ENCODE assay signal across 21 mouse cellular contexts in the genomic region with DNA sequence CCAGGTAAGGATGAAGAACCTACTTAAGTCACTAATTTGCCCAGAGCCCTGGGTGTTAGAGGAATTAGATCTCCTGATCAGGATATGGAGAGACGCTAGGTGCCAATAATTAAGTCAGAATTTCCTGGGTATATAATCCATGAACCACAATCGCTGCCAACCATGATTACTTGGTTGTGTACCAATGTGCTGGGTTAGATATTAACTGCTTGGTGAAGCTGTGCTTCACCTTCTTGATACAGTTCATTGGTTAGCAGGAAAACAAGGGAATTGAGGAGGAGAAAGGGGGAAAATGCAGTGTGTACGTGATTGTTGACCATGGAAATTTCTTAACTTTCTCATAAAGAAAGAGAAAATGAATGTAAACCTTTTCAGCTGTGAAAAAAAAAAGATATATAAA.
DNase-seq lines count a peak whose midpoint lies in the region; ATAC-seq lines count a peak whose summit lies in the region.
"Had no signal": no experiment of that assay in that cellular context is flagged by ENCODE, and none has a peak within 500 bp of the region (broad histone marks: within the 10 kb centered on the region; RNA-seq: fewer than 3 reads in every experiment).

No protein-coding gene starts in this region.

- peak; percentile 36 for DNase-seq in kidney, adult 11 months
- peak; percentile 1 for DNase-seq in 3T3-L1 (ENCODE audit: low read depth, low spot score)
- DNase-seq in kidney, postnatal 36 days: peak; percentile 22 to 65
- DNase-seq in spleen, adult 12 weeks (ENCODE audit: low spot score): no peak
- no peak for DNase-seq in adrenal gland, adult 2 months
- DNase-seq: adrenal gland, postnatal 10 days; cerebellum, adult 11 months; cerebellum, adult 9-10 months; cerebellum, postnatal 25 days; gastrocnemius, postnatal 14 days; heart, adult 2 months; heart, postnatal 14 days had no signal

- ATAC-seq in kidney, embryonic 14.5 days (ENCODE audit: low FRiP score, low TSS enrichment): no peak
- peak; percentile 73 for ATAC-seq in kidney, embryonic 15.5 days (replicated peaks; ENCODE audit: low FRiP score)
- ATAC-seq: forebrain, embryonic 16.5 days; Patski had no signal

- H3K27me3 ChIP-seq in kidney, embryonic 14.5 days (ENCODE audit: control insufficient read depth, insufficient read depth, low read length): no peaks in the 10 kb centered on the region
- no peaks in the 10 kb centered on the region for H3K27me3 ChIP-seq in kidney, embryonic 15.5 days
- H3K27me3 ChIP-seq: embryonic facial prominence, embryonic 13.5 days; forebrain, embryonic 12.5 days; heart, embryonic 15.5 days; hindbrain, embryonic 13.5 days; Patski had no signal

- H3K9me3 ChIP-seq in kidney, embryonic 14.5 days (ENCODE audit: control insufficient read depth, low read length): no peaks in the 10 kb centered on the region
- no peaks in the 10 kb centered on the region for H3K9me3 ChIP-seq in kidney, embryonic 15.5 days (replicated peaks)
- H3K9me3 ChIP-seq: embryonic facial prominence, embryonic 13.5 days; forebrain, embryonic 12.5 days; heart, embryonic 15.5 days; hindbrain, embryonic 13.5 days had no signal

- H3K36me3 ChIP-seq in kidney, embryonic 14.5 days (ENCODE audit: control insufficient read depth, insufficient read depth, low read length): no peaks in the 10 kb centered on the region
- H3K36me3 ChIP-seq in kidney, embryonic 15.5 days: no peaks in the 10 kb centered on the region
- H3K36me3 ChIP-seq: embryonic facial prominence, embryonic 13.5 days; forebrain, embryonic 12.5 days; heart, embryonic 15.5 days; hindbrain, embryonic 13.5 days had no signal

- H3K4me2 ChIP-seq in kidney, embryonic 14.5 days (replicated peaks; ENCODE audit: low read depth, low read length): no peak overlapping the region
- H3K4me2 ChIP-seq in kidney, embryonic 15.5 days: no peak overlapping the region
- H3K4me2 ChIP-seq: embryonic facial prominence, embryonic 13.5 days; forebrain, embryonic 12.5 days; heart, embryonic 11.5 days; heart, embryonic 15.5 days; hindbrain, embryonic 13.5 days had no signal

- no peak overlapping the region for H3K4me3 ChIP-seq in kidney, embryonic 14.5 days (ENCODE audit: low read length)
- no peak overlapping the region for H3K4me3 ChIP-seq in kidney, embryonic 15.5 days (replicated peaks)
- H3K4me3 ChIP-seq: embryonic facial prominence, embryonic 13.5 days; forebrain, embryonic 12.5 days; heart, adult 2 months; heart, embryonic 15.5 days; hindbrain, embryonic 13.5 days had no signal

- WGBS in kidney, embryonic 14.5 days: 73% methylated on average over 3 of the region's 3 CpGs
- 67% methylated on average over 3 of the region's 3 CpGs for WGBS in kidney, embryonic 15.5 days

- no peak overlapping the region for H3K27ac ChIP-seq in kidney, embryonic 14.5 days (ENCODE audit: low read depth, low read length)
- H3K27ac ChIP-seq in kidney, embryonic 15.5 days: 0 out of 2 replicates have a peak overlapping the region, but pooled peaks have one; percentile 18
- H3K27ac ChIP-seq: embryonic facial prominence, embryonic 13.5 days; forebrain, embryonic 12.5 days; heart, adult 2 months; heart, embryonic 15.5 days; hindbrain, embryonic 13.5 days had no signal

- no peak overlapping the region for H3K9ac ChIP-seq in kidney, embryonic 14.5 days (ENCODE audit: low read depth, low read length)
- no peak overlapping the region for H3K9ac ChIP-seq in kidney, embryonic 15.5 days
- H3K9ac ChIP-seq: embryonic facial prominence, embryonic 13.5 days; forebrain, embryonic 12.5 days; heart, embryonic 15.5 days; hindbrain, embryonic 13.5 days had no signal

- H3K4me1 ChIP-seq in kidney, embryonic 14.5 days (ENCODE audit: control insufficient read depth, insufficient read depth, low read length): no peaks in the 10 kb centered on the region
- no peaks in the 10 kb centered on the region for H3K4me1 ChIP-seq in kidney, embryonic 15.5 days
- H3K4me1 ChIP-seq: embryonic facial prominence, embryonic 13.5 days; forebrain, embryonic 12.5 days; heart, embryonic 15.5 days; hindbrain, embryonic 13.5 days had no signal

Comparison
In these comparisons a context has a peak if more than half of its experiments do, and no peak if none do; other contexts are left out.
1. DNase-seq: peak in kidney, adult 11 months (single experiment), 3T3-L1 (single experiment) and kidney, postnatal 36 days (2 of 2); none in spleen, adult 12 weeks (single experiment) and adrenal gland, adult 2 months (single experiment).